Mouse (Mus musculus) CH12.LX (cell line): Measurements from ENCODE around the gene Ptgdr2. TPM values are rescaled to one million over a fixed set of nuclear protein-coding genes. Genes with fewer than 3 reads are reported as not detected.

Experiments
- DNase-seq: peaks from one replicate; pipeline ENCODE4 v3.0.0-alpha.2; 2013; ENCODE audit errors: extremely low read depth
- H3K27ac ChIP-seq: 2 replicates; pipeline ENCODE4 v1.5.1; 2012; ENCODE audit warnings: low read depth, mild to moderate bottlenecking, control low read depth, moderate library complexity; ENCODE audit not compliant: insufficient read depth
- H3K27me3 ChIP-seq: replicated peaks from 2 replicates; pipeline ENCODE3; 2012; ENCODE audit warnings: inconsistent platforms
- H3K36me3 ChIP-seq, 2 experiments: replicated peaks in 1 of 2; 2 replicates each; pipeline versions ENCODE3 to v1.6.1; 2012; ENCODE audit warnings: inconsistent platforms in 1 of 2, low read length in 1 of 2, mild to moderate bottlenecking in 1 of 2, mixed read lengths in 1 of 2, moderate library complexity in 1 of 2; ENCODE audit not compliant: control insufficient read depth in 1 of 2, insufficient read depth in 1 of 2
- H3K4me1 ChIP-seq, 2 experiments: 2 replicates each; pipeline ENCODE4 v1.6.1; 2012; ENCODE audit warnings: inconsistent platforms in 1 of 2, moderate library complexity in 1 of 2; ENCODE audit not compliant: insufficient read depth in 2 of 2, control insufficient read depth in 1 of 2
- H3K4me2 ChIP-seq: 2 replicates; pipeline ENCODE4 v1.6.1; 2012; ENCODE audit warnings: low read depth, mild to moderate bottlenecking, control low read depth; ENCODE audit not compliant: poor library complexity, insufficient read depth, severe bottlenecking
- H3K4me3 ChIP-seq, 3 experiments: fragments of 150-350 bp in 1 of 3; sonication (generic) in 1 of 3; replicated peaks in 1 of 3; 2 replicates each; pipeline versions ENCODE3 to v1.5.1; 2011 to 2012; ENCODE audit warnings: low read depth in 2 of 3, low read length in 2 of 3, mild to moderate bottlenecking in 2 of 3, moderate library complexity in 2 of 3, control low read depth in 1 of 3, improper control_type of control experiment in 1 of 3, inconsistent platforms in 1 of 3, mixed read lengths in 1 of 3; ENCODE audit not compliant: poor library complexity in 1 of 3
- H3K79me2 ChIP-seq: replicated peaks from 2 replicates; pipeline ENCODE4 v1.6.1; 2012; ENCODE audit warnings: mild to moderate bottlenecking, moderate library complexity; ENCODE audit not compliant: control insufficient read depth, poor library complexity, insufficient read depth, severe bottlenecking; ENCODE audit errors: extremely low read depth
- H3K9ac ChIP-seq: 2 replicates; pipeline ENCODE4 v1.6.1; 2012; ENCODE audit warnings: low read depth, mild to moderate bottlenecking, control low read depth, moderate library complexity; ENCODE audit not compliant: insufficient read depth
- H3K9me3 ChIP-seq: replicated peaks from 2 replicates; pipeline ENCODE3; 2012; ENCODE audit warnings: low read length, inconsistent platforms, mixed read lengths
- CHD1 ChIP-seq: IDR thresholded peaks from 2 replicates; pipeline ENCODE4 v1.6.1; 2012; ENCODE audit warnings: low read depth, low read length, improper control_type of control experiment, inconsistent platforms
- CTCF ChIP-seq, 2 experiments: IDR thresholded peaks in 1 of 2; conservative IDR thresholded peaks in 1 of 2; 2 replicates each; pipeline ENCODE4 v1.5.1; 2011 to 2012; ENCODE audit warnings: low read depth in 2 of 2, low read length in 2 of 2, improper control_type of control experiment in 1 of 2, inconsistent platforms in 1 of 2, mild to moderate bottlenecking in 1 of 2, moderate library complexity in 1 of 2
- ELF1 ChIP-seq: IDR thresholded peaks from 2 replicates; pipeline ENCODE4 v1.6.1; 2014; ENCODE audit warnings: low read depth, mild to moderate bottlenecking, inconsistent platforms, low read length, improper control_type of control experiment
- EP300 ChIP-seq: IDR thresholded peaks from 2 replicates; pipeline ENCODE4 v1.6.1; 2011; ENCODE audit warnings: low read length, improper control_type of control experiment
- GABPA ChIP-seq: IDR thresholded peaks from 2 replicates; pipeline ENCODE4 v1.6.1; 2012; ENCODE audit warnings: low read depth, low read length, improper control_type of control experiment, inconsistent platforms; ENCODE audit not compliant: insufficient replicate concordance
- HCFC1 ChIP-seq: IDR thresholded peaks from 2 replicates; pipeline ENCODE4 v1.6.1; 2012; ENCODE audit warnings: low read depth, mild to moderate bottlenecking, inconsistent platforms, low read length, improper control_type of control experiment
- IRF4 ChIP-seq: IDR thresholded peaks from 2 replicates; pipeline ENCODE4 v1.6.1; 2014; ENCODE audit warnings: low read depth, mild to moderate bottlenecking, inconsistent platforms, low read length, improper control_type of control experiment
- JUN ChIP-seq: IDR thresholded peaks from 2 replicates; pipeline ENCODE4 v1.6.1; 2011; ENCODE audit warnings: low read depth, mild to moderate bottlenecking, low read length, improper control_type of control experiment, moderate library complexity; ENCODE audit not compliant: insufficient read depth
- KAT2A ChIP-seq: IDR thresholded peaks from 2 replicates; pipeline ENCODE4 v1.6.1; 2012; ENCODE audit warnings: low read length, improper control_type of control experiment, inconsistent platforms; ENCODE audit not compliant: insufficient replicate concordance
- MAFK ChIP-seq: IDR thresholded peaks from 2 replicates; pipeline ENCODE4 v1.6.1; 2011; ENCODE audit warnings: low read length, improper control_type of control experiment; ENCODE audit not compliant: insufficient replicate concordance
- MXI1 ChIP-seq: IDR thresholded peaks from 2 replicates; pipeline ENCODE4 v1.6.1; 2011; ENCODE audit warnings: mild to moderate bottlenecking, low read depth, low read length, improper control_type of control experiment
- NRF1 ChIP-seq: IDR thresholded peaks from 2 replicates; pipeline ENCODE4 v1.6.1; 2014; ENCODE audit warnings: low read depth, mild to moderate bottlenecking, inconsistent platforms, low read length, improper control_type of control experiment, moderate library complexity
- POLR2AphosphoS2 ChIP-seq: IDR thresholded peaks from 2 replicates; pipeline ENCODE4 v1.6.1; 2011; ENCODE audit warnings: low read depth, low read length, improper control_type of control experiment
- RAD21 ChIP-seq: IDR thresholded peaks from 2 replicates; pipeline ENCODE4 v1.6.1; 2011; ENCODE audit warnings: low read depth, mild to moderate bottlenecking, low read length, improper control_type of control experiment, moderate library complexity
- SIN3A ChIP-seq: IDR thresholded peaks from 2 replicates; pipeline ENCODE4 v1.6.1; 2012; ENCODE audit warnings: low read length, improper control_type of control experiment, inconsistent platforms
- SMC3 ChIP-seq: IDR thresholded peaks from 2 replicates; pipeline ENCODE4 v1.6.1; 2011; ENCODE audit warnings: low read depth, low read length, improper control_type of control experiment
- TBP ChIP-seq: conservative IDR thresholded peaks from 2 replicates; pipeline ENCODE4 v1.6.1; 2011; ENCODE audit warnings: low read depth, low read length, improper control_type of control experiment
- USF1 ChIP-seq: IDR thresholded peaks from 2 replicates; pipeline ENCODE4 v1.6.1; 2014; ENCODE audit warnings: low read depth, mild to moderate bottlenecking, inconsistent platforms, low read length, improper control_type of control experiment
- ZKSCAN1 ChIP-seq: IDR thresholded peaks from 2 replicates; pipeline ENCODE4 v1.6.1; 2012; ENCODE audit warnings: low read depth, inconsistent platforms, low read length, improper control_type of control experiment, borderline replicate concordance
- dilution Hi-C: fragments of 300-500 bp; cut with MboI; formaldehyde crosslinking; loops from 2 replicates; pipeline ENCODE4 v1.14.3; 2020; ENCODE audit warnings: low sequenced_read_pairs; ENCODE audit not compliant: extremely low pct_unique_long_range_greater_than_20kb, extremely low pct_ligation_motif_present
- in situ Hi-C: fragments of 300-500 bp; cut with MboI; formaldehyde crosslinking; loops from 3 replicates; pipeline ENCODE4 v1.14.3; 2019; ENCODE audit warnings: low sequenced_read_pairs, low pct_ligation_motif_present, low pct_unique_long_range_greater_than_20kb, mixed read lengths
- polyA plus RNA-seq: library from polyadenylated mRNA; unstranded; fragments of >175 nt; gene quantifications from 2 replicates; pipeline ENCODE4 v1.2.1, GENCODE M21; 2012; ENCODE audit warnings: low read depth; ENCODE audit not compliant: insufficient read length
- total RNA-seq, 2 experiments: library from RNA; depleted of rRNA; stranded (reverse); fragments of 300-350 nt in 1 of 2; fragments of >200 nt in 1 of 2; gene quantifications; 2 replicates each; pipeline ENCODE4 v1.2.3; 2012 to 2014

Ptgdr2 gene
- total and polyA plus RNA-seq, 3 experiments: 0.13 TPM; not detected in 2

DNA sequence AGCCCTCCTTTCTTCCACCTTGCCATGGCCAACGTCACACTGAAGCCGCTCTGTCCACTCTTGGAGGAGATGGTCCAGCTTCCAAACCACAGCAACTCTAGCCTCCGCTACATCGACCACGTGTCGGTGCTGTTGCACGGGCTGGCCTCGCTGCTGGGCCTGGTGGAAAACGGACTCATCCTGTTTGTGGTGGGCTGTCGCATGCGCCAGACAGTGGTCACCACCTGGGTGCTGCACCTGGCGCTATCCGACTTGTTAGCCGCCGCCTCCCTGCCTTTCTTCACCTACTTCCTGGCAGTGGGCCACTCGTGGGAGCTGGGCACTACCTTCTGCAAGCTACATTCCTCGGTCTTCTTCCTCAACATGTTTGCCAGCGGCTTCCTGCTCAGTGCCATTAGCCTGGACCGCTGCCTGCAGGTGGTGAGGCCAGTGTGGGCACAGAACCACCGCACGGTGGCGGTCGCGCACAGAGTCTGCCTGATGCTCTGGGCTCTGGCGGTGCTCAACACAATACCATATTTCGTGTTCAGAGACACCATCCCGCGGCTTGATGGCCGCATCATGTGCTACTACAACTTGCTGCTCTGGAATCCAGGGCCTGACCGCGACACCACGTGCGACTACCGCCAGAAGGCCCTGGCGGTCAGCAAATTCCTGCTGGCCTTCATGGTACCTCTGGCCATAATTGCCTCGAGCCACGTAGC is 3.3 kb downstream of the Ptgdr2 start:
- Histone ChIP-seq H3K4me2 (no peak overlapping the region), H3K27ac (no peak overlapping the region), H3K79me2 (no peaks in the 10 kb centered on the region; the same call in 1 of the 2 replicates), H3K36me3 (peaks cover 50 to 55% of the 10 kb centered on the region in 2 experiments), H3K9me3 (peaks cover 7% of the 10 kb centered on the region), H3K4me1 (peaks cover 12 to 21% of the 10 kb centered on the region in 2 experiments), H3K27me3 (no peaks in the 10 kb centered on the region), H3K9ac (no peak overlapping the region), H3K4me3 (no peak overlapping the region)
- TF ChIP-seq KAT2A (no peak), ZKSCAN1 (no peak), CTCF (conservative IDR thresholded peaks at IDR 0.05 in 1 of 2, IDR thresholded peaks at IDR 0.05 in 1 of 2; ENCODE audit: low read depth in 2 of 2, low read length in 2 of 2) (no peak), NRF1 (no peak), USF1 (no peak), GABPA (no peak), SMC3 (no peak), MXI1 (no peak), IRF4 (no peak), RAD21 (no peak), SIN3A (no peak), JUN (no peak), MAFK (no peak), CHD1 (no peak), HCFC1 (no peak), POLR2AphosphoS2 (no peak), ELF1 (no peak), TBP (no peak)
- in situ Hi-C loops: no loop called here
- DNase-seq: no peak
- dilution Hi-C loops: no loop called here

DNA sequence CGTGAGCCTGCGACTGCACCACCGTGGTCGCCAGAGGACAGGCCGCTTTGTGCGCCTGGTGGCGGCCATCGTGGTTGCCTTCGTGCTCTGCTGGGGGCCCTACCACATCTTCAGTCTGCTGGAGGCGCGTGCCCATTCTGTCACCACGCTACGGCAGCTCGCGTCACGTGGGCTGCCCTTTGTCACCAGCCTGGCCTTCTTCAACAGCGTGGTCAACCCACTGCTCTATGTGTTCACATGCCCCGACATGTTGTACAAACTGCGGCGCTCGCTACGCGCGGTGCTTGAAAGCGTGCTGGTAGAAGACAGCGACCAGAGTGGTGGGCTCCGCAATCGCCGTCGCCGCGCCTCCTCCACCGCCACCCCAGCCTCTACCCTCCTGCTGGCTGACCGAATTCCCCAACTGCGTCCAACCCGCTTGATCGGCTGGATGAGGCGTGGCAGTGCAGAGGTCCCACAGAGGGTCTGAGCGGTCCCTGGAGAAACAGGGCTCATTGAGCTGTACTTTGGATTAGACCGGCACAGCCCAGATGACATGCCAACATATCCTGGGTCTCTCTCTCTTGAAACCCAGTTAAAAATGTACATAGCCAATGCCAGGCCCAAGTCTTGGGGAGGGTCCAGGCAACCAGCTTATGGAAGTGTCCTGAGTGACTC is 4.0 kb downstream of the Ptgdr2 start:
- dilution Hi-C loops: no loop called here
- Histone ChIP-seq H3K4me1 (peaks cover 12 to 26% of the 10 kb centered on the region in 2 experiments), H3K9ac (no peak overlapping the region), H3K36me3 (peaks cover 50 to 59% of the 10 kb centered on the region in 2 experiments), H3K27me3 (no peaks in the 10 kb centered on the region), H3K79me2 (peaks cover 1% of the 10 kb centered on the region; the same call in 1 of the 2 replicates), H3K9me3 (peaks cover 6% of the 10 kb centered on the region), H3K4me3 (no peak overlapping the region), H3K27ac (no peak overlapping the region), H3K4me2 (no peak overlapping the region)
- peak; percentile 76; the same call in 1 of the 2 replicates for TF ChIP-seq POLR2AphosphoS2
- no peak for TF ChIP-seq EP300
- no peak for DNase-seq
- in situ Hi-C loops: no loop called here
